Mouse (Mus musculus) stomach, embryonic 14.5 days (tissue): ENCODE results near the gene Lrrc27. TPM values are rescaled to one million over a fixed set of nuclear protein-coding genes. Genes with fewer than 3 reads are reported as not detected.

Source experiments
- ATAC-seq: fragments of 200-750 bp; cut with Nextera tagmentation; 2 replicates; pipeline ENCODE4 v1.8.0; 2017; ENCODE audit warnings: low read depth, moderate TSS enrichment; ENCODE audit not compliant: insufficient number of reproducible peaks, insufficient read depth, low FRiP score
- H3K27ac ChIP-seq: fragments of 300-500 bp; sonication (generic); 2 replicates; pipeline ENCODE4 v1.5.1; 2014; ENCODE audit warnings: mild to moderate bottlenecking, low read length, moderate library complexity, mixed read lengths
- H3K27me3 ChIP-seq: fragments of 300-500 bp; sonication (generic); 2 replicates; pipeline ENCODE4 v1.6.1; 2014; ENCODE audit warnings: low read length, control low read depth, mixed read lengths; ENCODE audit not compliant: control insufficient read depth, insufficient read depth
- H3K36me3 ChIP-seq: fragments of 300-500 bp; sonication (generic); 2 replicates; pipeline ENCODE4 v1.6.1; 2014; ENCODE audit warnings: mild to moderate bottlenecking, control low read depth, low read length, moderate library complexity, mixed read lengths; ENCODE audit not compliant: control insufficient read depth, insufficient read depth
- H3K4me1 ChIP-seq: fragments of 300-500 bp; sonication (generic); 2 replicates; pipeline ENCODE4 v1.6.1; 2014; ENCODE audit warnings: low read length, control low read depth, mixed read lengths; ENCODE audit not compliant: control insufficient read depth, insufficient read depth
- H3K4me2 ChIP-seq: fragments of 300-500 bp; sonication (generic); replicated peaks from 2 replicates; pipeline ENCODE4 v1.6.1; 2014; ENCODE audit warnings: low read depth, low read length, control low read depth
- H3K4me3 ChIP-seq: fragments of 300-500 bp; sonication (generic); 2 replicates; pipeline ENCODE4 v1.5.1; 2014; ENCODE audit warnings: low read depth, low read length, control low read depth
- H3K9ac ChIP-seq: fragments of 300-500 bp; sonication (generic); replicated peaks from 2 replicates; pipeline ENCODE4 v1.6.1; 2014; ENCODE audit warnings: low read depth, mild to moderate bottlenecking, control low read depth, low read length, moderate library complexity, mixed read lengths
- H3K9me3 ChIP-seq: fragments of 300-500 bp; sonication (generic); 2 replicates; pipeline ENCODE4 v1.6.1; 2016; ENCODE audit warnings: low read depth, low read length, control low read depth; ENCODE audit not compliant: control insufficient read depth
- WGBS: fragments of 180-500 bp; shearing (Covaris S2); extraction: QIAGEN DNeasy Blood & Tissue Kit; methylation state at CpG from one replicate; pipeline ENCODE4 v1.1.7; 2014; 5-methylcytosine and 5-hydroxymethylcytosine counted together
- polyA plus RNA-seq: library from polyadenylated mRNA; unstranded; fragments of >200 nt; fragmentation: Nextera tagmentation; extraction: Ambion mirVana; gene quantifications from 2 replicates; pipeline ENCODE4 v1.2.1, GENCODE M21; 2014

Gene Lrrc27
- polyA plus RNA-seq, 1 experiment from 2014 or later = 4.9 TPM

DNA sequence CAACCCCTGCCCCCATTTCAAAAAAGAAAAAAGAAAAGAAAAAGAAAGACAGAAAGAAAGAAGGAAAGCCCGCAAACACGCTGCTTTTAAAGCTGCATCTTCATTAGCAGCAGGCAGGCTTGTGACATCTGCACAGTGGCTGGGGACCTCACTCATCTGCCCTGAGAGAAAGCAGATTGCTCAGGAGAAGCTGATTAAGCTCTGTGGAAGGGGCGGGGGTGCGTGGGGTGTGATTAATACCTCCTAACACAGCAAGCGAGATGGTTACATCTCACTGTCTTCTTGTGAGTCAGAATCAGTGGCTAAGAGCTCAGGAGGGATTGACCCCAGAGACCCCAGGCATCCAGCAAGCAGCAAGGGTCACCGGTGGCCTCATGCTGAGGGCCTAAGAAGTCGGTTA, 64.7 kb downstream of the Lrrc27 start:
- H3K4me2 ChIP-seq = no peak overlapping the region
- H3K4me3 ChIP-seq = no peak overlapping the region
- no peak overlapping the region for H3K27ac ChIP-seq
- H3K9ac ChIP-seq = no peak overlapping the region
- H3K9me3 ChIP-seq = no peaks in the 10 kb centered on the region
- WGBS = 74% methylated on average over 7 of the region's 7 CpGs
- peaks cover 29% of the 10 kb centered on the region for H3K4me1 ChIP-seq
- H3K36me3 ChIP-seq = no peaks in the 10 kb centered on the region
- no peaks in the 10 kb centered on the region for H3K27me3 ChIP-seq
- no peak for ATAC-seq

DNA sequence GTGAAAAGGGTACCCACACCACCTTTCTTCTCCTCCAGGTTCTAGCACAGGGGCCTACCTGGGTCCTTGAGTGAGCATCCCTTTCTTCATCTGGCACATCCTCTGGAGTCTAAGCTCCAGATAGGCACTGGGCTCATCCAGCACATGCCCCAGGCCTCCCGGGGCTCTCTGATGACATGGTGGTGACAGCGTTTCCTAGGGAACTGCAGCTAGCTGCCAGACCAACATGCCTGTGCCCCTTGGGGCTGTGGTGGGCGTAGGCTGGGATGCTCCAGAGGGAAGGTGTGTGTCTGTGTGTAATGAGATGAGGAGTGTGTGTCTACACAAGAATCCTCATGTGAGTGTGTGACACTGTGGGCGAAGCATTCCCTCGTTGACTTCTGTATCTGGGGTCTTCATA, 66.8 kb downstream of the Lrrc27 start:
- no peak for ATAC-seq
- no peak overlapping the region for H3K27ac ChIP-seq
- WGBS = 84% methylated on average over 5 of the region's 5 CpGs

DNA sequence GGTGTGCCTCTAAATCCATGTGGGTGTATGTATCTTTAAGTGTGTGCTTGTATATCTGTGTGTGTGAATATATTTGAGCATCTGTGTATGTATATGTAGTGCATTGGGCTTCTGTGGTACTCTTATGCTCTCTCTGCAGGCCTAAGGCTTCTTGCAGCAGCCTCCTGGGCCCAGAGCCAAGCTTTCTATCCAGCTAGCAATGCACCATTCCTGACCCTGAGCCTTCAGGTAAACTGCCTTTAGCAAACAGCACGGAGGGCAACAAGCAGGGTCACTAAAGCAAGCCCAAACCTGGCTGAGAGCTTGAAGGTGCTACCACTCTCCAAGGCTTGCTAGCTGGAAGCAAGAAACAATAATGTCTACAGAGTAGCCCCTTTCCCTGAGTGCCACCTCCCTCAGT, 67.3 kb downstream of the Lrrc27 start:
- 36% methylated on average over 1 of the region's 1 CpGs for WGBS
- Histone ChIP-seq H3K9ac (no peak overlapping the region), H3K27me3 (no peaks in the 10 kb centered on the region), H3K4me1 (peaks cover 16% of the 10 kb centered on the region), H3K9me3 (no peaks in the 10 kb centered on the region), H3K36me3 (no peaks in the 10 kb centered on the region), H3K4me2 (no peak overlapping the region), H3K4me3 (no peak overlapping the region), H3K27ac (peak overlapping the region; percentile 52; the same call in 1 of the 2 replicates)
- ATAC-seq = no peak

More for the DNA sequence above, 66.8 kb downstream of the Lrrc27 start:
- H3K4me3 ChIP-seq = no peak overlapping the region
- H3K4me1 ChIP-seq = peaks cover 16% of the 10 kb centered on the region
- no peak overlapping the region for H3K9ac ChIP-seq
- no peak overlapping the region for H3K4me2 ChIP-seq
- H3K9me3 ChIP-seq = no peaks in the 10 kb centered on the region
- H3K27me3 ChIP-seq = no peaks in the 10 kb centered on the region
- H3K36me3 ChIP-seq = no peaks in the 10 kb centered on the region

DNA sequence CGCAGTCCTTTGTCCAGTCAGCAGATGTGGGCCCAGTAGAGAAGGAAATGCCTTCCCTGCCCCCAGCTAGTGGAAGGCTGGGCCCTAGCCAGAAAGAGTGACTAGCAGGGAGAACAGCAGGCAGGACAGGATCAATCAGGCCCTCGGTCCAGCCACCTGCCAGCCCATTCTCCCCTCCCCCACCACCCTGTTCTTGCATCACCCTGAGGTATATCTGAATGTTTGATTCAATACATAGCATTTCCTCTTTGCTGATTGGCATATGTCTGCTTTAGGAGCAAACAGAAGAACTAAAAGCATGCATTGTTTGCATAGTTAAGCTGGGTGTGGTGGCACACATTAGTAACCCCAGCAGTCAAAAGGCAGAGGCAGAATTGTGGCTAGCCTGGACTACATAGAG, 68.4 kb downstream of the Lrrc27 start:
- Histone ChIP-seq H3K4me1 (peaks cover 16% of the 10 kb centered on the region), H3K4me2 (no peak overlapping the region), H3K9ac (no peak overlapping the region), H3K4me3 (no peak overlapping the region), H3K9me3 (no peaks in the 10 kb centered on the region), H3K36me3 (no peaks in the 10 kb centered on the region), H3K27ac (peak overlapping the region; percentile 52; the same call in 1 of the 2 replicates), H3K27me3 (no peaks in the 10 kb centered on the region)
- WGBS = 37% methylated on average over 2 of the region's 2 CpGs
- ATAC-seq = peak; percentile 54; the same call in 1 of the 2 replicates

DNA sequence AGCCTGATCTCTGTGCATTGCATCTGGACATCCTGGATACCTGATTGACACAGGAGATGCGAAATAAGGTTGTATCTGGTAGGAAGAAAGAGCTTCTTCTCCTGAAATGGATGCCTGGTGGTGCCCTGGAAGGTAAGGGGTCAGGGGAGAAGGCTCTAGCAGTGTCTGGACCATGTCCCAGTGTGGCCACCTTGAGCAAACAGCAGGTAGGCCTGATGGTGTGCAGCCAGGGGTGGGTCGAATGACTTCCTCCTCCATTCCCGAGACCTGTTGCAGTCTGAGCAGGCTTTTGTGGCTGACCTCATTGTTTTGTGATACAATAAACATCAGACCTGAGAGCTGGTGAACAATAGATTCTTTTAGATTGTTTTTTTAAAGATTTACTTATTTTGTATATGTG, 69.2 kb downstream of the Lrrc27 start:
- Histone ChIP-seq H3K27ac (no peak overlapping the region), H3K9me3 (no peaks in the 10 kb centered on the region), H3K4me2 (no peak overlapping the region), H3K4me1 (peaks cover 16% of the 10 kb centered on the region), H3K36me3 (no peaks in the 10 kb centered on the region), H3K27me3 (no peaks in the 10 kb centered on the region), H3K9ac (no peak overlapping the region), H3K4me3 (no peak overlapping the region)
- WGBS = 70% methylated on average over 3 of the region's 3 CpGs
- ATAC-seq = no peak

DNA sequence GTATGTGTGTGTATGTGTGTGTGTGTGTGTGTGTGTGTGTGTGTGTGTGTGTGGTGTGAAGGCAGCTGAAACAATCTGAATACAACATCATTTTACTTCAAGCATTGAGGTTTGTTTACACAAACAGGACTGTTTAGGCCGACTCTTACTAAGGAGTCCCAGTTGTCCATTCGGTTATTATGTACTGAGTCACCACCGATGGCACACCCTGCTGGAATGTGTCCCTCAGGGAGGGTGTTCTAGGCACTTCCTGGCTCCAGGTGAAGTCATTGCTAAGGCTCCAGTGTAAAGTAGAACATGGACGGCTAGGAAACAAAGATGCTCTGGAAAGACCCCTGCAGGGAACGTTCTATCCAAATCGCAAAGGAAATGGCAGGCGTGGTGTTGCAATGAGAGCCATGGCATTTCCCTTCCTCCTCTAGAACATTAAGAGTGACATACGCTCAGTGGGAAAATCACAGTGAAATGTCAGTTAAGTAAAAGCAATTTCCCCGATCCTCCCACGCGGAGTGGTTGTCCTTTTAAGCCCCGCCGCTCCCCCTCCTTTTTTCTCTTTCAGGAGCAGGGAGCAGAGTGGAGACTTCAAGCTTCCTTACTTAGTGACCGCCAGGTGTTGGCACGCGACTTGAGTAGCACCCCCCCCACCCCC, 72.6 kb downstream of the Lrrc27 start:
- H3K4me2 ChIP-seq = no peak overlapping the region
- H3K27ac ChIP-seq = no peak overlapping the region
- H3K36me3 ChIP-seq = no peaks in the 10 kb centered on the region
- H3K9ac ChIP-seq = no peak overlapping the region
- 61% methylated on average over 16 of the region's 16 CpGs for WGBS
- H3K4me1 ChIP-seq = peaks cover 9% of the 10 kb centered on the region
- no peak overlapping the region for H3K4me3 ChIP-seq
- no peaks in the 10 kb centered on the region for H3K27me3 ChIP-seq
- H3K9me3 ChIP-seq = no peaks in the 10 kb centered on the region
- no peak for ATAC-seq

DNA sequence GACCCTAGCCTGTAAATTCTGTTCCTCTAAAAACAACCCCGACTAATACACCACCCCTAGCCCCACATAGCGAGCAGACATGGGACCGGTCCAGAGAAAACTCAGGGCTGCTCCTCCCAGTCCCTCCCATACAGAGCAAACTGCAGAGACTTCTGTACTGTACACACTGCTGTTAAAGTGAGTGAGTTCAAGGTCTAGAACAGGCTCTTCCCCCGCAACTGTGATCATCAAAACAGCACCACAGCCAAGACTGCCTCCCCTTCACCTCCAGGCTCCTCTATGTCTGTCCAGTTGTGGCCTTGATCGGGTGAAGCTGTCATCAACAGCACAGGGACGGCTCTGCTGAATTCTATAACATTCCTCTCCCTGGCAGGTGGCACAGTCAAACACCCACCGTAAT, 75.8 kb downstream of the Lrrc27 start:
- Histone ChIP-seq H3K4me3 (no peak overlapping the region), H3K9ac (no peak overlapping the region), H3K4me2 (no peak overlapping the region), H3K4me1 (no peaks in the 10 kb centered on the region), H3K27ac (no peak overlapping the region), H3K9me3 (no peaks in the 10 kb centered on the region), H3K36me3 (no peaks in the 10 kb centered on the region), H3K27me3 (no peaks in the 10 kb centered on the region)
- 72% methylated on average over 7 of the region's 7 CpGs for WGBS
- ATAC-seq = no peak
